Mouse (Mus musculus): ENCODE data around the gene Cyld. TPM values are rescaled to one million over a fixed set of nuclear protein-coding genes. Genes with fewer than 3 reads are reported as not detected.

The Cyld gene
- polyA plus RNA-seq, 1 experiment from 2014 or later, result 6.1 TPM

- no peaks in the 10 kb centered on the region; the same call in 1 of the 2 replicates for H3K4me1 ChIP-seq (replicated peaks)
- H3K9me3 ChIP-seq (replicated peaks), result no peaks in the 10 kb centered on the region
- no peak overlapping the region for H3K9ac ChIP-seq
- ATAC-seq (ENCODE audit: insufficient read depth), result 0 out of 2 replicates have a peak, but pooled peaks have one; percentile 18
- 44% methylated on average over 14 of the region's 14 CpGs for WGBS (ENCODE audit: insufficient replicate concordance)
- H3K27me3 ChIP-seq, result no peaks in the 10 kb centered on the region
- H3K36me3 ChIP-seq (replicated peaks), result no peaks in the 10 kb centered on the region
- H3K4me2 ChIP-seq, result no peak overlapping the region
- H3K27ac ChIP-seq (replicated peaks), result no peak overlapping the region
- H3K4me3 ChIP-seq (replicated peaks), result no peak overlapping the region
Observed at GRCm38 (mm10) chr8:88668400-88669086, 28.3 kb upstream of the Cyld start.

- no peak overlapping the region for H3K27ac ChIP-seq (replicated peaks)
- H3K4me1 ChIP-seq (replicated peaks), result no peaks in the 10 kb centered on the region; the same call in 1 of the 2 replicates
- H3K9me3 ChIP-seq (replicated peaks), result no peaks in the 10 kb centered on the region
- no peaks in the 10 kb centered on the region for H3K27me3 ChIP-seq
- no peak for ATAC-seq (ENCODE audit: insufficient read depth)
- H3K36me3 ChIP-seq (replicated peaks), result no peaks in the 10 kb centered on the region
- no peak overlapping the region for H3K9ac ChIP-seq
- WGBS (ENCODE audit: insufficient replicate concordance), result 70% methylated on average over 6 of the region's 6 CpGs
- no peak overlapping the region for H3K4me3 ChIP-seq (replicated peaks)
- no peak overlapping the region for H3K4me2 ChIP-seq
Observed at GRCm38 (mm10) chr8:88670782-88671181, 26.0 kb upstream of the Cyld start.

- 73% methylated on average over 10 of the region's 10 CpGs for WGBS (ENCODE audit: insufficient replicate concordance)
- no peaks in the 10 kb centered on the region for H3K4me1 ChIP-seq (replicated peaks)
- H3K27me3 ChIP-seq, result no peaks in the 10 kb centered on the region
- no peak overlapping the region for H3K9ac ChIP-seq
- H3K4me3 ChIP-seq (replicated peaks), result no peak overlapping the region
- H3K27ac ChIP-seq (replicated peaks), result no peak overlapping the region
- H3K4me2 ChIP-seq, result no peak overlapping the region
- no peak for ATAC-seq (ENCODE audit: insufficient read depth)
- H3K36me3 ChIP-seq (replicated peaks), result no peaks in the 10 kb centered on the region
- H3K9me3 ChIP-seq (replicated peaks), result no peaks in the 10 kb centered on the region
Observed at GRCm38 (mm10) chr8:88671575-88671974, 25.3 kb upstream of the Cyld start.

DNA sequence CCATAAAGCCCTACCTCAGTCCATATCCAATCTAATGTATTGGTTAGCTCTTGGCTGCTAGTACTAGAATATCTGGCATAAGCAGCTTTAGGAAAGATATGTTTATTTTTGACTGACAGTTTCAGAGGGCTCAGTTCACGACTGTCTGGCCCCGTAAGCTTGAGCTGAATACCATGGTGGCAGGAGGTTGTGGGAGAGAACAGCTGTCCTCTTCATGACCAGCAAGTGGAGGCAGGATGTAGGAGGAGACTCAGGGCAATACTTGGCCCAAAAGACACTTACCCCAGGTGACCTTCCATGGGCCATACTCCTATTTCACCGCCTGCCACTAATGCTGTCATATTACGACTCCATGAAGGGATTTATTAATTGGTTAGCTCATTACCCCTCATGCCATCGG is 23.0 kb upstream of the Cyld start:
- H3K4me3 ChIP-seq (replicated peaks), result no peak overlapping the region
- no peaks in the 10 kb centered on the region for H3K27me3 ChIP-seq
- no peaks in the 10 kb centered on the region for H3K9me3 ChIP-seq (replicated peaks)
- WGBS (ENCODE audit: insufficient replicate concordance), result 62% methylated on average over 5 of the region's 5 CpGs
- ATAC-seq (ENCODE audit: insufficient read depth), result no peak
- H3K27ac ChIP-seq (replicated peaks), result no peak overlapping the region
- no peak overlapping the region for H3K4me2 ChIP-seq
- H3K36me3 ChIP-seq (replicated peaks), result no peaks in the 10 kb centered on the region
- no peak overlapping the region for H3K9ac ChIP-seq
- no peaks in the 10 kb centered on the region for H3K4me1 ChIP-seq (replicated peaks)

DNA sequence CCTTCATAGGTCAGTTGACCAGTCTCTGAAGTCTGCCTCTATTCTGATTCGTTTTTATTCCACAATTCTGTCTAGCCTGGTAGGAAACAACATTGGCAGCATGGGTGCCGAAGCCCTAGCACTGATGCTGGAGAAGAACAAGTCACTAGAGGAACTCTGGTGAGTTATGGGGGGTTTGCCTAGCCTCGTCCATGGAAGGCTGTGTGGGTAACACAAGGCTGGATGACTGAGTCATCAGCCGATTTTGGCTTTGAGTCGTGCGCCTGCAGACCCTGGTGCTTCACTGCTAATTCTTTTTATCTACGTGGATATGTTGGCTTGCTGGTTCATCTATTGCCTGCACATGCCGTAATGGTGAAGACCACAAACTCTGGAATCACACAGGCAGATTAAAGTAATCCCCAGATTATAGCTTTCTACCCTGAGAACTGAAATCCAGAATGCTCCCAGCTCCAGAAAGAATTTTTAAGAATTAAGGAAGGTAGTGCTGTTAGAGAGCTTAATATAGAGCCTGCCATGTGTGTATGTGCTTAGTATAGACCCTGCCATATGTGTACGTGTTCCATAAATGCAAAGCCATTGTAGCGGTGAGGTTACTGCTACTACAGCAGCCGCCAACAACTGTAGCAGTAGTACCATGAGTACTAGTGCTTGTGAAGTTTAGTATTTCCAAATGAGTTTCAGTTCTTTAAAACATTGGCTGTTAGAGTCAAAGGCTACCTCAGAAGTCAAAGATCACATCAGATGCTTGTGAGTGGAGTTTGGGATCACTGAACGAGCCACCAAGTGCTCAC is 21.3 kb upstream of the Cyld start:
- WGBS (ENCODE audit: insufficient replicate concordance), result 67% methylated on average over 12 of the region's 12 CpGs
- H3K36me3 ChIP-seq (replicated peaks), result no peaks in the 10 kb centered on the region

DNA sequence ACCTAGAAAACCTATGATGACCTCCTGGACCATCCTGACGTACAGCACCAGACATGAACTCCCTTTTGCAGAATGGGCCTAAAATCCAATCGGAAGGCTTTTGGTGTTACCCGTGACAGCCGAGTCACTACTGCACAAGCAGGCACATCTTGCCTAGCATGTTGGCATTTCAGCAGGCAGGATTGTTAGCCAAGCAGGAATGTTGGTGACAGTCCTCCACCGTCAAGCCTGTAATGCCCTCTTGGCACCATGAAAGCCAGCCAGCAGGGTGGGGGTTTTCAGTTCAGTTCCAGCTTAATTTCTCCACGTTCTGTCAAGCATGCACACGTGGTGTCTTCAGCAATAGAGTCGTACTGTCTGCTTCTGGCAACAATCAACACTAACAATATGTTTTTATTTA is 19.8 kb upstream of the Cyld start:
- no peak overlapping the region for H3K4me3 ChIP-seq (replicated peaks)
- H3K27me3 ChIP-seq, result no peaks in the 10 kb centered on the region
- WGBS (ENCODE audit: insufficient replicate concordance), result 68% methylated on average over 8 of the region's 8 CpGs
- no peak for ATAC-seq (ENCODE audit: insufficient read depth)
- no peaks in the 10 kb centered on the region for H3K4me1 ChIP-seq (replicated peaks)
- no peaks in the 10 kb centered on the region for H3K9me3 ChIP-seq (replicated peaks)
- no peak overlapping the region for H3K27ac ChIP-seq (replicated peaks)
- H3K4me2 ChIP-seq, result no peak overlapping the region
- H3K36me3 ChIP-seq (replicated peaks), result no peaks in the 10 kb centered on the region
- H3K9ac ChIP-seq, result no peak overlapping the region

More for the DNA sequence above, 21.3 kb upstream of the Cyld start:
- Histone ChIP-seq H3K9ac (no peak overlapping the region), H3K4me2 (no peak overlapping the region), H3K27me3 (no peaks in the 10 kb centered on the region), H3K4me3 (replicated peaks) (no peak overlapping the region), H3K4me1 (replicated peaks) (no peaks in the 10 kb centered on the region), H3K9me3 (replicated peaks) (no peaks in the 10 kb centered on the region), H3K27ac (replicated peaks) (no peak overlapping the region)
- ATAC-seq (ENCODE audit: insufficient read depth), result no peak

DNA sequence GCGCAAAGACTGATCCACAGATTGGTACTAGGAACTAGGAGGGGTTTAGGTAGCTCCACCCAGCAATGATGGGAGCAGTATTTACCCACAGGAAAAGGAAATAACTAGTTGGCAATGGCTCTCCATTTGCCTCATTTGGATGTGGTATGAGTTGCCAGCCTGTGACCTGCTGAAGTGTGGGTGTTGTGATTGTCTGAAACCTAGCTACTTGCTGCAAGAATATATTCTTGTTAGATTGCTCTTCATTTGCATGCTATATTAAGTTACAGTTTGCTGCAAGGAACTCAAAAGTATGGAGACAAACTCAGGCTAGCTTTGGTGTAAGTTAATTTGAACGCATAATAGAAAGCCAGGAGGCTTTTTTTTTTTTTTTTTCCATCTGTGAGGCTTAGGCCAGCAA is 16.3 kb upstream of the Cyld start:
- Histone ChIP-seq H3K4me3 (replicated peaks) (no peak overlapping the region), H3K27ac (replicated peaks) (no peak overlapping the region), H3K36me3 (replicated peaks) (no peaks in the 10 kb centered on the region), H3K9ac (no peak overlapping the region), H3K4me1 (replicated peaks) (no peaks in the 10 kb centered on the region), H3K4me2 (no peak overlapping the region), H3K9me3 (replicated peaks) (no peaks in the 10 kb centered on the region), H3K27me3 (no peaks in the 10 kb centered on the region)
- no peak for ATAC-seq (ENCODE audit: insufficient read depth)
- WGBS (ENCODE audit: insufficient replicate concordance), result 68% methylated on average over 2 of the region's 2 CpGs

- no peak overlapping the region for H3K4me2 ChIP-seq
- H3K27ac ChIP-seq (replicated peaks), result no peak overlapping the region
- no peak overlapping the region for H3K9ac ChIP-seq
- H3K4me1 ChIP-seq (replicated peaks), result no peaks in the 10 kb centered on the region
- no peaks in the 10 kb centered on the region for H3K27me3 ChIP-seq
- H3K9me3 ChIP-seq (replicated peaks), result no peaks in the 10 kb centered on the region
- ATAC-seq (ENCODE audit: insufficient read depth), result no peak
- H3K4me3 ChIP-seq (replicated peaks), result no peak overlapping the region
- H3K36me3 ChIP-seq (replicated peaks), result no peaks in the 10 kb centered on the region
- WGBS (ENCODE audit: insufficient replicate concordance), result 65% methylated on average over 8 of the region's 8 CpGs
Observed at GRCm38 (mm10) chr8:88681046-88681445, 15.8 kb upstream of the Cyld start.

DNA sequence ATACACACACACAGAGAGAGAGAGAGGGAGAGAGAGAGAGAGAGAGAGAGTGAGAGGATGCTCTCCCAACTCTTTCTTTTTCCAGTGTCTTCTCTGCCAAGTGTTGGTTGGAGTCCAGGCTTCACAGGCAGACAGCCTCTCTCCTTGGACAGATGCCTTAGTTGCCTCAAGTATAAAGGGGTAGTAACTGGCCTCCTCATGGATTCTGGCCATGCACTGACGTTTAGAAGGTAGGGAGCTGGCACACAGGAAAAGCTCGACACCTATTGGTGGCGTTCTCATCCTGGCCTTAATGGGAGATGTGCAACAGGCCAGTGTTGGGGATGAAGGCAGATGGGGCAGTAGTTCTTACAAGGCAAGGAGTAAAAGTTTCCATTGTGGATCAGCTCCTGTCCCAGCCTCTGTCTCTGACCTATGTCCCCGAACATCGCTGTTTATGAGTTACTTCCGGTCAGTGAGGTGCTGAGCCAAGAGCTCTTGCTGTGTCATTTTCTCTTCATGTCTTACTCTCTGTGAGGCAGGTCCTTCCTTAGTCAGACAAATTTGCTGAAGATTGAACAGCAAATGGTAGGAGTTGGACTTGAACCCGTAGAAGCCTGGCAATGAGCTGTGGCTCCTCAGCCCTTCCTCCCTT is 13.1 kb upstream of the Cyld start:
- Histone ChIP-seq H3K4me1 (replicated peaks) (no peaks in the 10 kb centered on the region), H3K4me3 (replicated peaks) (no peak overlapping the region), H3K27me3 (no peaks in the 10 kb centered on the region), H3K9ac (no peak overlapping the region), H3K27ac (replicated peaks) (no peak overlapping the region), H3K36me3 (replicated peaks) (no peaks in the 10 kb centered on the region), H3K4me2 (no peak overlapping the region), H3K9me3 (replicated peaks) (no peaks in the 10 kb centered on the region)
- 63% methylated on average over 7 of the region's 7 CpGs for WGBS (ENCODE audit: insufficient replicate concordance)
- ATAC-seq (ENCODE audit: insufficient read depth), result no peak

DNA sequence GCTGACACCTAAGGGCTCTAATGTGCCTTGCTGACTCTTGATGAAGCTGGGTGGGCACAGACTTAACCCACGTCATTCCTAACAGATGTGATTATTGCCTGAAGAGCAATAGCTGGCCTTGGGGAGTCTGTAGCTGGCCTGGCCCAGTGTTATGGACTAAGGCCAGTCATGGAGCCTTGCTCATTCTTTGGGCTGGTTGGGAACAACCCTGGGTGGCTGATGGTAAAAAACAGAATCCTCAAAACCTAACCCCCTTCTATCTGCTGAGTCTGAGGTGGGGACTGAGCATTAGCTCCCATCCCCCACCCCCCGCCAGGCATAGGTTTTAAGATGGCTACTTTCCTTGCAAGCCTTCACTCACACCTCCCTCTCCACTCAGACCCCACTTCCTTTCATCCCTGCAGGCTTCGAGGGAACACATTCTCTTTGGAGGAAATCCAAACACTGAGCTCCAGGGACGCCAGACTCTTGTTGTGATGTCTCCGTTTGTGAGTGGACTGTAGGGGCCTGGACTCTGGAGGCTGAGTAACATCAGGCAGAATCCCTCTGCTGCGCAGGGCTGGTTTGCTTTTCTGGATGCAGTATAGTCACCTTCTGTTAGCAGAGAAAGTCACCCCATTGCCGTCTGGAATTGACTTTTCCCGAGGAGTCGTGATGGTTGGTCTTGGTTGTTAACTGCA is 10.5 kb upstream of the Cyld start:
- Histone ChIP-seq H3K36me3 (replicated peaks) (no peaks in the 10 kb centered on the region), H3K4me1 (replicated peaks) (no peaks in the 10 kb centered on the region), H3K9me3 (replicated peaks) (no peaks in the 10 kb centered on the region), H3K4me2 (no peak overlapping the region), H3K27ac (replicated peaks) (no peak overlapping the region), H3K27me3 (no peaks in the 10 kb centered on the region; the same call in 1 of the 2 replicates), H3K9ac (no peak overlapping the region), H3K4me3 (replicated peaks) (no peak overlapping the region)
- 59% methylated on average over 9 of the region's 9 CpGs for WGBS (ENCODE audit: insufficient replicate concordance)
- no peak for ATAC-seq (ENCODE audit: insufficient read depth)

DNA sequence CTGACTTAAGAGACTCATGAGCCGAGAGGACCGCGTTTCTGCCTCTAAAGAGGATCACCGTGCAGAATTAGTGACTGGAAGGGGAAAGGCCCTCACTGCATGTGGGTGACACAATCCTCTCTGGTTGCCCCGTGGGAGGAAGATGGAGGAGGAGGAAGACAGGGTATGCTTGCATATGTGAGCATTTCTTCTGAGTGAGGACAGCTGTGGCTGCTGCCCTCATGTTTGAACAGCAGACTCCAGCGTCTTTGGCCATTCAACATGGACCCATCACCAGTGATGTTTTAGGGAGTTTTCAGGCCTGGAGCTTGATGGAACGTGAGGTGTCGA is 10.0 kb upstream of the Cyld start:
- H3K4me2 ChIP-seq, result no peak overlapping the region
- H3K27ac ChIP-seq (replicated peaks), result no peak overlapping the region
- H3K9ac ChIP-seq, result no peak overlapping the region
- WGBS (ENCODE audit: insufficient replicate concordance), result 61% methylated on average over 8 of the region's 8 CpGs
- H3K9me3 ChIP-seq (replicated peaks), result no peaks in the 10 kb centered on the region
- H3K27me3 ChIP-seq, result no peaks in the 10 kb centered on the region; the same call in 1 of the 2 replicates
- H3K36me3 ChIP-seq (replicated peaks), result no peaks in the 10 kb centered on the region
- no peaks in the 10 kb centered on the region for H3K4me1 ChIP-seq (replicated peaks)
- no peak for ATAC-seq (ENCODE audit: insufficient read depth)
- no peak overlapping the region for H3K4me3 ChIP-seq (replicated peaks)
